Comparison of ENCODE assay signal across 7 mouse cellular contexts in genomic region chr4:122898313-122898712, GRCm38 (mm10). TPM values are rescaled to one million over a fixed set of nuclear protein-coding genes. Genes with fewer than 3 reads are reported as not detected.
DNase-seq lines count a peak whose midpoint lies in the region; TF ChIP-seq lines count a peak whose summit lies in the region.

No protein-coding gene starts in this region.

- TF ChIP-seq CTCF in lung, adult 2 months (IDR thresholded peaks at IDR 0.05; ENCODE audit: insufficient read depth, low read length): peak; percentile 62

- no peaks in the 10 kb centered on the region for H3K4me1 ChIP-seq in lung, adult 2 months (ENCODE audit: control insufficient read depth, insufficient read depth, low read length)

- 14% methylated on average over 5 of the region's 5 CpGs for WGBS in lung, adult 2 months

- H3K4me3 ChIP-seq in lung, adult 2 months (replicated peaks; ENCODE audit: extremely low read depth, low read depth, low read length): no peak overlapping the region

- DNase-seq in testis, postnatal 10 days (ENCODE audit: low spot score): peak; percentile 81
- DNase-seq in testis, postnatal 14 days (ENCODE audit: low spot score): no peak
- peak; percentile 89 for DNase-seq in brain, adult 2 months (ENCODE audit: low read depth, low spot score)
- peak; percentile 61 to 71 for DNase-seq in frontal cortex, postnatal 14 days (ENCODE audit: low spot score in 2 of 2)
- peak; percentile 78 for DNase-seq in kidney, adult 9 months
- peak; percentile 46 for DNase-seq in lung, adult 2 months
- DNase-seq in right cerebral cortex, postnatal 10 days (ENCODE audit: low spot score in 2 of 2): peak; percentile 78 to 86

- TF ChIP-seq POLR2A in lung, adult 2 months (IDR thresholded peaks at IDR 0.05; ENCODE audit: borderline replicate concordance, extremely low read depth, low read depth, low read length): no peak

RNA-seq across cellular contexts. Expression of gene Cap1, which starts 12.5 kb away (rescaled TPM):
- polyA plus RNA-seq in lung, adult 2 months (2012; rRNA removed): 101 and 124 TPM in 2 replicates
